Mouse (Mus musculus): ENCODE results near the gene Gm4969. TPM values are rescaled to one million over a fixed set of nuclear protein-coding genes. Genes with fewer than 3 reads are reported as not detected.
A peak's percentile ranks its signal among the peaks of the same experiment; 100 is the strongest.

Gene Gm4969
- polyA plus RNA-seq, 1 experiment from 2014 or later: 4.5 TPM

GRCm38 (mm10) chr7:19065896-19066295 is 52.3 kb downstream of the Gm4969 start:
- no peak overlapping the region for H3K9ac ChIP-seq (ENCODE audit: low read depth, low read length)
- no peak for ATAC-seq (ENCODE audit: low FRiP score, low TSS enrichment)
- no peaks in the 10 kb centered on the region for H3K36me3 ChIP-seq (ENCODE audit: control insufficient read depth, insufficient read depth, low read length)
- H3K4me1 ChIP-seq (ENCODE audit: control insufficient read depth, insufficient read depth, low read length): no peaks in the 10 kb centered on the region
- 52% methylated on average over 13 of the region's 13 CpGs for WGBS
- H3K27ac ChIP-seq (ENCODE audit: low read depth, low read length): no peak overlapping the region
- 0 out of 2 replicates have a peak overlapping the region, but pooled peaks have one; percentile 6 for H3K4me3 ChIP-seq (ENCODE audit: low read length)
- 0 out of 2 replicates have a peak, but pooled peaks cover 5% of the 10 kb centered on the region for H3K9me3 ChIP-seq (ENCODE audit: control insufficient read depth, low read length)
- no peak overlapping the region for H3K4me2 ChIP-seq (replicated peaks; ENCODE audit: low read depth, low read length)
- peaks cover 29% of the 10 kb centered on the region for H3K27me3 ChIP-seq (ENCODE audit: control insufficient read depth, insufficient read depth, low read length)

- no peaks in the 10 kb centered on the region for H3K9me3 ChIP-seq (ENCODE audit: control insufficient read depth, low read length)
- WGBS: 79% methylated on average over 10 of the region's 10 CpGs
- ATAC-seq (ENCODE audit: low FRiP score, low TSS enrichment): no peak
- H3K4me1 ChIP-seq (ENCODE audit: control insufficient read depth, insufficient read depth, low read length): no peaks in the 10 kb centered on the region
- no peak overlapping the region for H3K27ac ChIP-seq (ENCODE audit: low read depth, low read length)
- H3K9ac ChIP-seq (ENCODE audit: low read depth, low read length): no peak overlapping the region
- no peak overlapping the region for H3K4me3 ChIP-seq (ENCODE audit: low read length)
- H3K27me3 ChIP-seq (ENCODE audit: control insufficient read depth, insufficient read depth, low read length): no peaks in the 10 kb centered on the region
- no peak overlapping the region for H3K4me2 ChIP-seq (replicated peaks; ENCODE audit: low read depth, low read length)
- peaks cover 8% of the 10 kb centered on the region for H3K36me3 ChIP-seq (ENCODE audit: control insufficient read depth, insufficient read depth, low read length)
Observed at GRCm38 (mm10) chr7:19057405-19057804, 60.8 kb downstream of the Gm4969 start.

- Histone ChIP-seq H3K4me1 (ENCODE audit: control insufficient read depth, insufficient read depth, low read length) (no peaks in the 10 kb centered on the region), H3K36me3 (ENCODE audit: control insufficient read depth, insufficient read depth, low read length) (peaks cover 29% of the 10 kb centered on the region), H3K9ac (ENCODE audit: low read depth, low read length) (no peak overlapping the region), H3K4me2 (replicated peaks; ENCODE audit: low read depth, low read length) (no peak overlapping the region), H3K27ac (ENCODE audit: low read depth, low read length) (no peak overlapping the region), H3K4me3 (ENCODE audit: low read length) (no peak overlapping the region), H3K27me3 (ENCODE audit: control insufficient read depth, insufficient read depth, low read length) (no peaks in the 10 kb centered on the region), H3K9me3 (ENCODE audit: control insufficient read depth, low read length) (no peaks in the 10 kb centered on the region)
- ATAC-seq (ENCODE audit: low FRiP score, low TSS enrichment): no peak
- 91% methylated on average over 8 of the region's 8 CpGs for WGBS
Observed at GRCm38 (mm10) chr7:19055108-19055507, 63.1 kb downstream of the Gm4969 start.

- no peak; the same call in 1 of the 2 replicates for ATAC-seq (ENCODE audit: low FRiP score, low TSS enrichment)
- WGBS: 74% methylated on average over 9 of the region's 9 CpGs
- no peak overlapping the region for H3K27ac ChIP-seq (ENCODE audit: low read depth, low read length)
- H3K36me3 ChIP-seq (ENCODE audit: control insufficient read depth, insufficient read depth, low read length): peaks cover 33% of the 10 kb centered on the region
- no peaks in the 10 kb centered on the region for H3K4me1 ChIP-seq (ENCODE audit: control insufficient read depth, insufficient read depth, low read length)
- H3K4me2 ChIP-seq (replicated peaks; ENCODE audit: low read depth, low read length): peak overlapping the region; percentile 4; the same call in 1 of the 2 replicates
- no peak overlapping the region for H3K4me3 ChIP-seq (ENCODE audit: low read length)
- H3K9me3 ChIP-seq (ENCODE audit: control insufficient read depth, low read length): no peaks in the 10 kb centered on the region
- H3K27me3 ChIP-seq (ENCODE audit: control insufficient read depth, insufficient read depth, low read length): no peaks in the 10 kb centered on the region
- H3K9ac ChIP-seq (ENCODE audit: low read depth, low read length): no peak overlapping the region
Observed at GRCm38 (mm10) chr7:19054777-19055076, 63.4 kb downstream of the Gm4969 start.

- Histone ChIP-seq H3K27ac (ENCODE audit: low read depth, low read length) (no peak within 1 kb of the TSS), H3K4me2 (replicated peaks; ENCODE audit: low read depth, low read length) (peak within 1 kb of the TSS; percentile 4; the same call in 1 of the 2 replicates), H3K4me1 (ENCODE audit: control insufficient read depth, insufficient read depth, low read length) (no peaks in the 10 kb centered on the region), H3K27me3 (ENCODE audit: control insufficient read depth, insufficient read depth, low read length) (no peaks in the 10 kb centered on the region), H3K36me3 (ENCODE audit: control insufficient read depth, insufficient read depth, low read length) (peaks cover 37% of the 10 kb centered on the region), H3K9ac (ENCODE audit: low read depth, low read length) (0 out of 2 replicates have a peak within 1 kb of the TSS, but pooled peaks have one; percentile 2), H3K4me3 (ENCODE audit: low read length) (no peak within 1 kb of the TSS), H3K9me3 (ENCODE audit: control insufficient read depth, low read length) (no peaks in the 10 kb centered on the region)
- ATAC-seq (ENCODE audit: low FRiP score, low TSS enrichment): peak; percentile 69
- WGBS: 35% methylated on average over 33 of the region's 33 CpGs
Observed at GRCm38 (mm10) chr7:19054047-19054776, 64.0 kb downstream of the Gm4969 start, which contains the start of gene Rsph6a. Gene Rsph6a (plus strand): TSS chr7:19054690.

- H3K4me1 ChIP-seq (ENCODE audit: control insufficient read depth, insufficient read depth, low read length): no peaks in the 10 kb centered on the region
- H3K36me3 ChIP-seq (ENCODE audit: control insufficient read depth, insufficient read depth, low read length): peaks cover 48% of the 10 kb centered on the region
- no peak overlapping the region for H3K4me2 ChIP-seq (replicated peaks; ENCODE audit: low read depth, low read length)
- H3K9ac ChIP-seq (ENCODE audit: low read depth, low read length): no peak overlapping the region
- H3K27ac ChIP-seq (ENCODE audit: low read depth, low read length): no peak overlapping the region
- no peaks in the 10 kb centered on the region for H3K9me3 ChIP-seq (ENCODE audit: control insufficient read depth, low read length)
- no peak for ATAC-seq (ENCODE audit: low FRiP score, low TSS enrichment)
- H3K27me3 ChIP-seq (ENCODE audit: control insufficient read depth, insufficient read depth, low read length): no peaks in the 10 kb centered on the region
- WGBS: 90% methylated on average over 7 of the region's 7 CpGs
- H3K4me3 ChIP-seq (ENCODE audit: low read length): no peak overlapping the region
Observed at GRCm38 (mm10) chr7:19053136-19053532, 65.0 kb downstream of the Gm4969 start.

GRCm38 (mm10) chr7:19052345-19053135 is 65.6 kb downstream of the Gm4969 start:
- no peak overlapping the region for H3K4me2 ChIP-seq (replicated peaks; ENCODE audit: low read depth, low read length)
- no peaks in the 10 kb centered on the region for H3K27me3 ChIP-seq (ENCODE audit: control insufficient read depth, insufficient read depth, low read length)
- no peaks in the 10 kb centered on the region for H3K9me3 ChIP-seq (ENCODE audit: control insufficient read depth, low read length)
- H3K4me1 ChIP-seq (ENCODE audit: control insufficient read depth, insufficient read depth, low read length): no peaks in the 10 kb centered on the region
- H3K9ac ChIP-seq (ENCODE audit: low read depth, low read length): no peak overlapping the region
- no peak overlapping the region for H3K4me3 ChIP-seq (ENCODE audit: low read length)
- 90% methylated on average over 15 of the region's 15 CpGs for WGBS
- peaks cover 54% of the 10 kb centered on the region for H3K36me3 ChIP-seq (ENCODE audit: control insufficient read depth, insufficient read depth, low read length)
- H3K27ac ChIP-seq (ENCODE audit: low read depth, low read length): no peak overlapping the region
- no peak for ATAC-seq (ENCODE audit: low FRiP score, low TSS enrichment)

GRCm38 (mm10) chr7:19051161-19051560 is 67.0 kb downstream of the Gm4969 start:
- Histone ChIP-seq H3K27me3 (ENCODE audit: control insufficient read depth, insufficient read depth, low read length) (no peaks in the 10 kb centered on the region), H3K36me3 (ENCODE audit: control insufficient read depth, insufficient read depth, low read length) (peaks cover 67% of the 10 kb centered on the region), H3K27ac (ENCODE audit: low read depth, low read length) (no peak overlapping the region), H3K9ac (ENCODE audit: low read depth, low read length) (no peak overlapping the region), H3K4me1 (ENCODE audit: control insufficient read depth, insufficient read depth, low read length) (no peaks in the 10 kb centered on the region), H3K4me3 (ENCODE audit: low read length) (no peak overlapping the region), H3K9me3 (ENCODE audit: control insufficient read depth, low read length) (no peaks in the 10 kb centered on the region), H3K4me2 (replicated peaks; ENCODE audit: low read depth, low read length) (no peak overlapping the region)
- ATAC-seq (ENCODE audit: low FRiP score, low TSS enrichment): no peak
- 61% methylated on average over 4 of the region's 4 CpGs for WGBS

GRCm38 (mm10) chr7:19050172-19050571 is 68.0 kb downstream of the Gm4969 start:
- no peak for ATAC-seq (ENCODE audit: low FRiP score, low TSS enrichment)
- H3K9ac ChIP-seq (ENCODE audit: low read depth, low read length): no peak overlapping the region
- no peak overlapping the region for H3K27ac ChIP-seq (ENCODE audit: low read depth, low read length)
- H3K36me3 ChIP-seq (ENCODE audit: control insufficient read depth, insufficient read depth, low read length): peaks cover 77% of the 10 kb centered on the region
- H3K4me1 ChIP-seq (ENCODE audit: control insufficient read depth, insufficient read depth, low read length): no peaks in the 10 kb centered on the region
- no peak overlapping the region for H3K4me3 ChIP-seq (ENCODE audit: low read length)
- H3K4me2 ChIP-seq (replicated peaks; ENCODE audit: low read depth, low read length): no peak overlapping the region
- no peaks in the 10 kb centered on the region for H3K27me3 ChIP-seq (ENCODE audit: control insufficient read depth, insufficient read depth, low read length)
- H3K9me3 ChIP-seq (ENCODE audit: control insufficient read depth, low read length): no peaks in the 10 kb centered on the region
- WGBS: 80% methylated on average over 8 of the region's 8 CpGs

Data from kidney, embryonic 14.5 days (tissue).